Mouse (Mus musculus) Muller cell, postnatal 12 days (primary cell): Measurements from ENCODE around the gene Vmn2r57.
"Not testable (repeated sequence)": the region's sequence is repeated elsewhere in the genome, so short reads cannot be mapped to it uniquely, and the experiment has no call there.

Experiments
- DNase-seq: peaks from one replicate; pipeline ENCODE4 v3.0.0-alpha.2; 2015; ENCODE audit errors: inconsistent ontology term

The Vmn2r57 gene

DNA sequence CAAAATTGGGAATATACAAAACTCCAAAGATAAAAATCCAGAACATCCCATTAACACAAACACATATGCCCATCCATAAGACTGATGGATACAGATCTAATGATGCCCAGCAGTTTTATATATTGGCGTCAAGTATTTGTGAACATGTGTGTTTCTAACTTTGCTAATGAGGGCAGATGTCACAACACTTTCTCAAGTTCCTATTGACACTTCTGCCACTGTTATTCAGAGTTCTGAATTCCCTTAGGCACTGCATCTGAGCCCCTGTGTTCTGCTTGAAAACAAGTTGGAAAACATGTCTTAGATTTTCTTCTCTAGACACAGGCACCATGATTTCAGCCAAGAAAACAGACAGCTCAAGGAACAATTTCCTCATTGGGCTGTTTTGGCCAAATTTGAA is at the start of gene Vmn2r57:
Gene Vmn2r57 (minus strand): TSS at position 101 of the 400 bp plus-strand sequence.
- DNase-seq: not testable (repeated sequence)

DNA sequence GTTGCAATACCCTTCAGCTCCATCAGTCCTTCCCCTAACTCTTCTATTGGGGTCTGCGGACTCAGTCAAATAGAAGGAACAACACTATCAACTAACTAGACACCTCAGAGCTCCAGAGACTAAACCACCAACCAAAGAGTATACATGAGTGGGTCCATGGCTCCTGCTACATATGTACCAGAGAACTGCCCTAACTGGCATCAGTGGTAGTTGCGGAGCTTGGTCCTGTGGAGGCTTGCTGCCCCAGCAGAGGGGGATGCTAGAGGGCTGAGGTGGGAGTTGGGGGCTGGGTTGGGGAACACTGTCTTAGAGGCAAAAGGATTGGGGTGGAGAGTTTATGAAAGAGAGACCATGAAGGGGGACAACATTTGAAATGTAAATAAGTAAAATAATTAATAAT is 49.4 kb upstream of the Vmn2r57 start:
- no peak for DNase-seq

DNA sequence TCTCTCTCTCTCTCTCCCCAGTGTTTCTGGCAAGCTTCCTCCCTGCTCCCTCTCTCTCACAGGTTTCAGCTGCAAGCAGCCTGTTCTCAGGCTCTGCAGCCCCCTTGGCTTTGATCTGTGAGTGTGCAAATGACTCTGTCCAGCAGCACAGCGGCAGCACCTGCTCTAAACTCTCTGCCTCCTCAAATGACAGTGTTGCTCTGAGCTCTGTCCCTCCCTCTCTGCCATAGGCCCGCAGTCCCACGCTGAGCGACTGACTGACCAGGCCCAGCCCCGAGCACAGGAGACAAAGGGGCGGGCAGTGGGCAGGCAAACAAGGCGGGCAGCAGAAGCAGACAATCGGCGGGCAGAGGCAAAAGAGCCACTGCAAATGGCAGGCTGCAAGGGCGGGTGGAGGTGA is 3.4 kb upstream of the Vmn2r57 start:
- no peak for DNase-seq

DNA sequence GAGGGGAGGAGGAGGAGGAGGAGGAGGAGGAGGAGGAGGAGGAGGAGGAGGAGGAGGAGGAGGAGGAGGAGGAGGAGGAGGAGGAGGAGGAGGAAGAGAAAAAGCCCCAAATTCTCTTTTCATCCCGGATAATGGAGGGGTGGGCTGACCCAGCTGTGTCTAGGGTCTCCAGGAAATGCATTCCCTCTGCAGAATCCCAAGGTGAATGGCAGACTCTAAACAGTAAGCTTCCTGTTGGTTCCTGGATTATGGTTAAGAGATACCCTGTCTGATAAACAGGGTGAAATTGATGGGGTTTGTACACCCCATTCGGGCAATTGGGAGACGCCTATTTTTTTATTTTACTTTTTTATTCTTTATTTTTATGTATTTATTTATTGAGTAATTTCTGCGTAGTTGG is 54.4 kb downstream of the Vmn2r57 start:
- no peak for DNase-seq

DNA sequence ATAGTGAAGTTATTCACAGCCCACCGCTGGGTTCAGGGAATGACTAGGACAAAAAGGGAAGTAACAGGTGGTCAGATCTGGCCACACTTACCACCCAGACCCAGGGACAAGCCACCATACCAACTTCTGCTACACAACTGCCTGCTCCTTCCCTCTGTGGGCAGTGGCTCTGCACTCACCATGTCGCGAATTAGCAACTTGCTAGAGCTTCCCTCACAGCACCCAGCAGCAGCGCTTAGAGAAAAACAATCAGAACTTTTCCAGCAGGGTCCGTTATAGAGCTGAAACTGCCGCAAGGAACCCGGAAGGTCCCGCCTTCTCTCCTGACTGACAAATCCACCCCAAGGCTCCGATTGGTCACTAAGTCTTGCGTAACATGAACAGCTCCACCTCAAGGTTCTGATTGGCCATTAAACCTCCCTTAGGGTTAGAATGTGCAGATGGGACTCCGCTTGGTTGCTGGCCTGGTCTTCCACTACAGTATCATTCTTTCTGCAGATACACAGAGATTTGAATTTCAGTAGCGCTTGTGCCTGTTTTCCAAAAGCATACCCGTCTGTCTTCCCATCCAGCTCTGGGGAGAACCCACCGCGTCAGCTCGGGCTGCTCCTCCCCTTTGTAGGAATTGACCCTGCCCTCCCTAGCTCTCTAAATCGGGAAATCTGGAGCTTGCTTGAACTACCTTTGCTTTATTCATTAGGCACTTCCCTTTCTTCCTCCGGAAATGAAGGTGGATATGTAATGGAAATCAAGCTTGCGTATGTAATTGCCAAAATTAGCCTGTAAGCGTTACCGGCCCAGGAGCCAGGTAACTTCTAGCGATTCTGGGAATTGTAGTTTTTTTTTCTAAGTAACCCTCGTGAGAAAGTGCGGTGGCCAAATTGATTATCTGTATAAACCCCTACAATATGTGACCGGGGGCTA is 55.2 kb downstream of the Vmn2r57 start, which contains the start of gene AI987944:
Gene AI987944 (minus strand): TSS at position 332 of the 924 bp plus-strand sequence.
- DNase-seq: peak; percentile 93
